9 mouse cellular contexts compared by ENCODE assay signal in genomic region chr16:33581661-33582099, GRCm38 (mm10).
A peak's percentile ranks its signal among the peaks of the same experiment; 100 is the strongest.
DNase-seq lines count a peak whose midpoint lies in the region; ATAC-seq lines count a peak whose summit lies in the region.
"Had no signal": no experiment of that assay in that cellular context is flagged by ENCODE, and none has a peak within 500 bp of the region (broad histone marks: within the 10 kb centered on the region; RNA-seq: fewer than 3 reads in every experiment).

No protein-coding gene starts in this region.

- 50% methylated on average over 3 of the region's 4 CpGs for WGBS in neural tube, embryonic 13.5 days
- whole genome bisulfite sequencing in heart, embryonic 14.5 days: 12% methylated on average over 4 of the region's 4 CpGs
- 30% methylated on average over 4 of the region's 4 CpGs for WGBS in stomach, embryonic 16.5 days

- no peaks in the 10 kb centered on the region for H3K27me3 ChIP-seq in neural tube, embryonic 13.5 days
- no peaks in the 10 kb centered on the region for H3K27me3 ChIP-seq in heart, embryonic 14.5 days (ENCODE audit: control insufficient read depth, insufficient read depth, low read length)
- no peaks in the 10 kb centered on the region for H3K27me3 ChIP-seq in stomach, embryonic 16.5 days (ENCODE audit: control insufficient read depth, insufficient read depth, low read length)
- H3K27me3 ChIP-seq: embryonic facial prominence, embryonic 12.5 days had no signal

- peaks cover 44% of the 10 kb centered on the region for H3K4me1 ChIP-seq in neural tube, embryonic 13.5 days (replicated peaks)
- H3K4me1 ChIP-seq in heart, embryonic 14.5 days (ENCODE audit: control insufficient read depth in 2 of 2, insufficient read depth in 2 of 2, low read length in 2 of 2): peaks cover 59 to 81% of the 10 kb centered on the region in 2 experiments
- peaks cover 28% of the 10 kb centered on the region for H3K4me1 ChIP-seq in stomach, embryonic 16.5 days (ENCODE audit: control insufficient read depth, insufficient read depth, low read length)

- no peaks in the 10 kb centered on the region for H3K9me3 ChIP-seq in neural tube, embryonic 13.5 days
- no peaks in the 10 kb centered on the region for H3K9me3 ChIP-seq in heart, embryonic 14.5 days (ENCODE audit: control insufficient read depth, low read length)
- no peaks in the 10 kb centered on the region for H3K9me3 ChIP-seq in stomach, embryonic 16.5 days (replicated peaks; ENCODE audit: control insufficient read depth, low read length)
- H3K9me3 ChIP-seq: embryonic facial prominence, embryonic 12.5 days had no signal

- H3K27ac ChIP-seq in neural tube, embryonic 13.5 days (replicated peaks): peak overlapping the region; percentile 65
- peak overlapping the region; percentile 87 to 94 for H3K27ac ChIP-seq in heart, embryonic 14.5 days (replicated peaks in 1 of 2; ENCODE audit: control insufficient read depth in 1 of 2, insufficient read depth in 1 of 2, low read depth in 2 of 2, low read length in 2 of 2)
- H3K27ac ChIP-seq in stomach, embryonic 16.5 days (ENCODE audit: low read length): peak overlapping the region; percentile 88

- no peak overlapping the region for H3K9ac ChIP-seq in neural tube, embryonic 13.5 days
- peak overlapping the region; percentile 45; the same call in 1 of the 2 replicates for H3K9ac ChIP-seq in heart, embryonic 14.5 days (ENCODE audit: low read length)
- no peak overlapping the region for H3K9ac ChIP-seq in stomach, embryonic 16.5 days (ENCODE audit: low read length)
- H3K9ac ChIP-seq: embryonic facial prominence, embryonic 12.5 days had no signal

- no peak for ATAC-seq in neural tube, embryonic 13.5 days (ENCODE audit: low read depth)
- ATAC-seq in heart, embryonic 14.5 days (ENCODE audit: insufficient number of reproducible peaks, insufficient read depth, low FRiP score, low read depth): 0 out of 2 replicates have a peak, but pooled peaks have one; percentile 4
- ATAC-seq in stomach, embryonic 16.5 days (ENCODE audit: insufficient read depth, low FRiP score): peak; percentile 50
- ATAC-seq in megakaryocyte-erythroid progenitor cell, adult 5-6 weeks (replicated peaks; ENCODE audit: low FRiP score, low TSS enrichment, poor library complexity, severe bottlenecking): no peak

- H3K4me3 ChIP-seq in neural tube, embryonic 13.5 days: no peak overlapping the region
- H3K4me3 ChIP-seq in heart, embryonic 14.5 days (ENCODE audit: control insufficient read depth in 1 of 2, insufficient read depth in 1 of 2, low read depth in 1 of 2, low read length in 2 of 2): no peak overlapping the region
- H3K4me3 ChIP-seq in stomach, embryonic 16.5 days (replicated peaks; ENCODE audit: low read length): no peak overlapping the region
- H3K4me3 ChIP-seq: embryonic facial prominence, embryonic 12.5 days had no signal

- H3K36me3 ChIP-seq in neural tube, embryonic 13.5 days: no peaks in the 10 kb centered on the region
- H3K36me3 ChIP-seq in heart, embryonic 14.5 days (ENCODE audit: control insufficient read depth, insufficient read depth, low read length): no peaks in the 10 kb centered on the region
- H3K36me3 ChIP-seq in stomach, embryonic 16.5 days (ENCODE audit: control insufficient read depth, insufficient read depth, low read length): no peaks in the 10 kb centered on the region
- H3K36me3 ChIP-seq: embryonic facial prominence, embryonic 12.5 days had no signal

- no peak for DNase-seq in neural tube, embryonic 10.5 days (ENCODE audit: extremely low spot score, low spot score)
- peak; percentile 68 to 80 for DNase-seq in kidney, postnatal 36 days
- no peak for DNase-seq in cerebellum, adult 8-10 months
- no peak for DNase-seq in thymus, adult 18-20 months

- no peak overlapping the region for H3K4me2 ChIP-seq in neural tube, embryonic 13.5 days
- no peak overlapping the region; the same call in 1 of the 2 replicates for H3K4me2 ChIP-seq in heart, embryonic 14.5 days (ENCODE audit: low read length)
- no peak overlapping the region for H3K4me2 ChIP-seq in stomach, embryonic 16.5 days (ENCODE audit: low read depth, low read length)
- H3K4me2 ChIP-seq: embryonic facial prominence, embryonic 12.5 days had no signal

Comparison
In these comparisons a context has a peak if more than half of its experiments do, and no peak if none do; other contexts are left out.
1. ATAC-seq: peak in heart, embryonic 14.5 days (single experiment) and stomach, embryonic 16.5 days (single experiment); none in neural tube, embryonic 13.5 days (single experiment) and megakaryocyte-erythroid progenitor cell, adult 5-6 weeks (single experiment).
2. DNase-seq: peak in kidney, postnatal 36 days (2 of 2); none in neural tube, embryonic 10.5 days (single experiment), cerebellum, adult 8-10 months (single experiment) and thymus, adult 18-20 months (0 of 2).
3. Peak in every context shown above with its lines, with median percentiles within 50 percentile points of each other: H3K27ac ChIP-seq.